In the genomic region with DNA sequence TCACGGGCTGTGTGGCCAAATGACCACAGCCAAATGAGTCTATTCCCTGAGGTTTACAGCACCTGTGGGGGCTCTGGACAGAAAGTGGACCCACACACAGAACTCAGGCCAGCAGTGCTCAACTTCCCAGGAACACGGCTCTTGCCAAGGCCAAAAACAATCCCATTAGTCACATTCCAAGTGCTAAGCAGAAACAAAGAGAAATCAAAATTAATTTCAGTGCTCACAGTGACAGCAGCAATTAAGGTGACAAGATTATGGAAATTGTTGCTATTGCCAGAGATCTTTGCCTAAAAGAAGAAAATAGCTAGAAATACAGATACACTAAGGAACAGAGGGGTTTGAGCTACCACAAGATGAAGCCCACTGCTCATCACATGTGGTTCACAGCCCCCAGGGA, we compare ENCODE assay signal across 22 mouse cellular contexts.
DNase-seq lines count a peak whose midpoint lies in the region; ATAC-seq and TF ChIP-seq lines count a peak whose summit lies in the region.
"Had no signal": no experiment of that assay in that cellular context is flagged by ENCODE, and none has a peak within 500 bp of the region (broad histone marks: within the 10 kb centered on the region; RNA-seq: fewer than 3 reads in every experiment).

No protein-coding gene starts in this region.

- H3K36me3 ChIP-seq in midbrain, postnatal 0 days (ENCODE audit: insufficient read depth, low read length): no peaks in the 10 kb centered on the region
- H3K36me3 ChIP-seq in midbrain, embryonic 11.5 days (ENCODE audit: control insufficient read depth, insufficient read depth, low read length): no peaks in the 10 kb centered on the region
- H3K36me3 ChIP-seq: embryonic facial prominence, embryonic 10.5 days; embryonic facial prominence, embryonic 12.5 days; forebrain, embryonic 15.5 days; G1E had no signal

- WGBS in midbrain, postnatal 0 days: 57% methylated on average over 2 of the region's 2 CpGs
- WGBS in midbrain, embryonic 11.5 days: 75% methylated on average over 2 of the region's 2 CpGs

- no peak overlapping the region for H3K27ac ChIP-seq in midbrain, postnatal 0 days (ENCODE audit: low read depth, low read length)
- H3K27ac ChIP-seq in midbrain, embryonic 11.5 days (ENCODE audit: low read depth, low read length): no peak overlapping the region
- H3K27ac ChIP-seq: embryonic facial prominence, embryonic 10.5 days; embryonic facial prominence, embryonic 12.5 days; forebrain, embryonic 13.5 days; forebrain, embryonic 15.5 days had no signal

- no peaks in the 10 kb centered on the region for H3K4me1 ChIP-seq in midbrain, postnatal 0 days (ENCODE audit: insufficient read depth, low read length)
- no peaks in the 10 kb centered on the region for H3K4me1 ChIP-seq in midbrain, embryonic 11.5 days (ENCODE audit: control insufficient read depth, insufficient read depth, low read length)
- H3K4me1 ChIP-seq: embryonic facial prominence, embryonic 10.5 days; embryonic facial prominence, embryonic 12.5 days; forebrain, embryonic 13.5 days; forebrain, embryonic 15.5 days had no signal

- TF ChIP-seq CTCF in midbrain, postnatal 0 days (IDR thresholded peaks at IDR 0.05): no peak

- peak; percentile 45 for DNase-seq in heart, adult 11 months
- DNase-seq in heart, postnatal 10 days: no peak
- peak; percentile 17 for DNase-seq in midbrain, postnatal 0 days (ENCODE audit: low spot score)
- DNase-seq in midbrain, embryonic 11.5 days (ENCODE audit: low spot score, missing footprints): no peak
- peak; percentile 15 for DNase-seq in retina, embryonic 14.5 days (ENCODE audit: low spot score)
- no peak for DNase-seq in urinary bladder, postnatal 10 days (ENCODE audit: low spot score)
- DNase-seq in layer of hippocampus, adult 9-10 months (ENCODE audit: low spot score): no peak
- DNase-seq: adrenal gland, adult 2 months; adrenal gland, postnatal 10 days; adrenal gland, postnatal 25 days; B cell, adult 2 months; cerebellum, adult 11-12 months; cerebellum, adult 2 months; cerebellum, adult 9-10 months; cerebellum, postnatal 10 days; cerebellum, postnatal 25 days had no signal

- H3K27me3 ChIP-seq in midbrain, postnatal 0 days (ENCODE audit: insufficient read depth, low read length): no peaks in the 10 kb centered on the region
- no peaks in the 10 kb centered on the region for H3K27me3 ChIP-seq in midbrain, embryonic 11.5 days (ENCODE audit: control insufficient read depth, insufficient read depth, low read length)
- H3K27me3 ChIP-seq: embryonic facial prominence, embryonic 12.5 days; forebrain, embryonic 13.5 days; forebrain, embryonic 15.5 days had no signal

- H3K4me2 ChIP-seq in midbrain, postnatal 0 days (ENCODE audit: low read depth, low read length, poor library complexity, severe bottlenecking): no peak overlapping the region
- no peak overlapping the region for H3K4me2 ChIP-seq in midbrain, embryonic 11.5 days
- H3K4me2 ChIP-seq: embryonic facial prominence, embryonic 12.5 days; forebrain, embryonic 13.5 days; forebrain, embryonic 15.5 days had no signal

- no peak overlapping the region for H3K4me3 ChIP-seq in midbrain, postnatal 0 days (ENCODE audit: low read depth, low read length)
- no peak overlapping the region for H3K4me3 ChIP-seq in midbrain, embryonic 11.5 days (ENCODE audit: low read depth, low read length)
- H3K4me3 ChIP-seq: embryonic facial prominence, embryonic 10.5 days; embryonic facial prominence, embryonic 12.5 days; forebrain, embryonic 13.5 days; forebrain, embryonic 15.5 days had no signal

- no peak overlapping the region for H3K9ac ChIP-seq in midbrain, postnatal 0 days (replicated peaks; ENCODE audit: low read length, poor library complexity, severe bottlenecking)
- H3K9ac ChIP-seq in midbrain, embryonic 11.5 days (ENCODE audit: low read length): no peak overlapping the region
- H3K9ac ChIP-seq: embryonic facial prominence, embryonic 12.5 days; forebrain, embryonic 13.5 days; forebrain, embryonic 15.5 days had no signal

- no peak for ATAC-seq in midbrain, postnatal 0 days (ENCODE audit: low FRiP score)
- ATAC-seq in midbrain, embryonic 11.5 days (ENCODE audit: low FRiP score): no peak
- ATAC-seq: CD4-positive, CD25-positive, alpha-beta regulatory T cell, adult 4 months; forebrain, embryonic 13.5 days; forebrain, embryonic 15.5 days had no signal

- intact Hi-C loops in heart, postnatal 10 days (cut with DNase I): no loop called here

- no peaks in the 10 kb centered on the region for H3K9me3 ChIP-seq in midbrain, postnatal 0 days (ENCODE audit: low read length)
- H3K9me3 ChIP-seq in midbrain, embryonic 11.5 days (ENCODE audit: control insufficient read depth, low read length): no peaks in the 10 kb centered on the region
- H3K9me3 ChIP-seq: embryonic facial prominence, embryonic 10.5 days; embryonic facial prominence, embryonic 12.5 days; forebrain, embryonic 13.5 days; forebrain, embryonic 15.5 days; G1E had no signal

Comparison
In these comparisons a context has a peak if more than half of its experiments do, and no peak if none do; other contexts are left out.
1. DNase-seq: peak in heart, adult 11 months (single experiment), midbrain, postnatal 0 days (single experiment) and retina, embryonic 14.5 days (single experiment); none in heart, postnatal 10 days (0 of 2), midbrain, embryonic 11.5 days (single experiment), urinary bladder, postnatal 10 days (single experiment) and layer of hippocampus, adult 9-10 months (single experiment).